Mouse (Mus musculus): ENCODE measurements at regions not wholly inside any gene's neighbourhood (a gene's known extent, or its start where the extent isn't known, plus 50 kb on each side); places are given as distances from the start of the nearest gene placed in this dataset.

- DNase-seq (ENCODE audit: low read depth, low spot score) = no peak
Measured at GRCm38 (mm10) chr5:102287131-102287530, 194.1 kb upstream of the Arhgap24 start.

- no peak for DNase-seq (ENCODE audit: low read depth, low spot score)
Measured at GRCm38 (mm10) chr5:102290866-102291265, 190.3 kb upstream of the Arhgap24 start.

GRCm38 (mm10) chr5:102295564-102295963 is 185.6 kb upstream of the Arhgap24 start:
- no peak for DNase-seq (ENCODE audit: low read depth, low spot score)

- DNase-seq (ENCODE audit: low read depth, low spot score) = no peak
Measured at GRCm38 (mm10) chr5:102306309-102306708, 174.9 kb upstream of the Arhgap24 start.

- no peak for DNase-seq (ENCODE audit: low read depth, low spot score)
Measured at GRCm38 (mm10) chr5:102306718-102307117, 174.5 kb upstream of the Arhgap24 start.

- DNase-seq (ENCODE audit: low read depth, low spot score) = no peak
Measured at GRCm38 (mm10) chr5:102311570-102311969, 169.6 kb upstream of the Arhgap24 start.

- DNase-seq (ENCODE audit: low read depth, low spot score) = no peak
Measured at GRCm38 (mm10) chr5:102328197-102328784, 152.9 kb upstream of the Arhgap24 start.

GRCm38 (mm10) chr5:102333894-102334293 is 147.3 kb upstream of the Arhgap24 start:
- no peak for DNase-seq (ENCODE audit: low read depth, low spot score)

- DNase-seq (ENCODE audit: low read depth, low spot score) = no peak
Measured at GRCm38 (mm10) chr5:102334442-102335197, 146.6 kb upstream of the Arhgap24 start.

GRCm38 (mm10) chr5:102366481-102366880 is 114.7 kb upstream of the Arhgap24 start:
- DNase-seq (ENCODE audit: low read depth, low spot score) = no peak

- DNase-seq (ENCODE audit: low read depth, low spot score) = no peak
Measured at GRCm38 (mm10) chr5:102373309-102373971, 107.8 kb upstream of the Arhgap24 start.

GRCm38 (mm10) chr5:102373972-102374755 is 107.0 kb upstream of the Arhgap24 start:
- DNase-seq (ENCODE audit: low read depth, low spot score) = no peak

- DNase-seq (ENCODE audit: low read depth, low spot score) = no peak
Measured at GRCm38 (mm10) chr5:102375339-102375738, 105.9 kb upstream of the Arhgap24 start.

GRCm38 (mm10) chr5:102393941-102394340 is 87.2 kb upstream of the Arhgap24 start:
- DNase-seq (ENCODE audit: low read depth, low spot score) = no peak

GRCm38 (mm10) chr5:102395608-102396146 is 85.5 kb upstream of the Arhgap24 start:
- DNase-seq (ENCODE audit: low read depth, low spot score) = no peak

GRCm38 (mm10) chr5:102399006-102399405 is 82.2 kb upstream of the Arhgap24 start:
- no peak for DNase-seq (ENCODE audit: low read depth, low spot score)

GRCm38 (mm10) chr5:102417642-102418041 is 63.5 kb upstream of the Arhgap24 start:
- no peak for DNase-seq (ENCODE audit: low read depth, low spot score)

GRCm38 (mm10) chr5:102419089-102419488 is 62.1 kb upstream of the Arhgap24 start:
- DNase-seq (ENCODE audit: low read depth, low spot score) = no peak

GRCm38 (mm10) chr5:102424636-102425242 is 56.5 kb upstream of the Arhgap24 start:
- no peak for DNase-seq (ENCODE audit: low read depth, low spot score)

GRCm38 (mm10) chr5:102428310-102428709 is 52.9 kb upstream of the Arhgap24 start:
- DNase-seq (ENCODE audit: low read depth, low spot score) = no peak

All from A20 (cell line).